Mouse (Mus musculus): Measurements from ENCODE around the gene Pcca. TPM values are rescaled to one million over a fixed set of nuclear protein-coding genes. Genes with fewer than 3 reads are reported as not detected.

The Pcca gene
- polyA plus RNA-seq, 1 experiment = 10.3 TPM

- no peaks in the 10 kb centered on the region for H3K36me3 ChIP-seq (ENCODE audit: control insufficient read depth, insufficient read depth)
- no peaks in the 10 kb centered on the region for H3K79me3 ChIP-seq (ENCODE audit: low read depth)
- no peak overlapping the region for H3ac ChIP-seq (ENCODE audit: control insufficient read depth, insufficient read length, low read depth)
- TF ChIP-seq MAX (IDR thresholded peaks at IDR 0.05) (no peak), USF1 (IDR thresholded peaks at IDR 0.05; ENCODE audit: low read depth) (no peak), MYOG (IDR thresholded peaks at IDR 0.05; ENCODE audit: control insufficient read depth, extremely low read depth, insufficient read length) (no peak), MYOD1 (IDR thresholded peaks at IDR 0.05; ENCODE audit: control insufficient read depth, insufficient read length, low read depth) (no peak), FOSL1 (IDR thresholded peaks at IDR 0.05; ENCODE audit: insufficient read depth, low read length, poor library complexity, severe bottlenecking) (no peak), CEBPB (IDR thresholded peaks at IDR 0.05; ENCODE audit: low read depth) (no peak), CTCF (IDR thresholded peaks at IDR 0.05; ENCODE audit: control insufficient read depth, insufficient read depth, insufficient read length) (no peak)
- H3K79me2 ChIP-seq (ENCODE audit: control insufficient read depth, insufficient read depth) = no peaks in the 10 kb centered on the region
- no peaks in the 10 kb centered on the region for H3K27me3 ChIP-seq (ENCODE audit: control insufficient read depth, insufficient read depth, insufficient read length)
- no peak overlapping the region for H3K4me3 ChIP-seq (ENCODE audit: insufficient read depth, poor library complexity, severe bottlenecking)
Observed at GRCm38 (mm10) chr14:122852506-122853057, 318.5 kb downstream of the Pcca start.

GRCm38 (mm10) chr14:122859792-122860191 is 325.7 kb downstream of the Pcca start:
- H3K79me3 ChIP-seq (ENCODE audit: low read depth) = no peaks in the 10 kb centered on the region
- TF ChIP-seq CEBPB (IDR thresholded peaks at IDR 0.05; ENCODE audit: low read depth) = no peak
- no peak for TF ChIP-seq MYOD1 (IDR thresholded peaks at IDR 0.05; ENCODE audit: control insufficient read depth, insufficient read length, low read depth)
- no peak for TF ChIP-seq CTCF (IDR thresholded peaks at IDR 0.05; ENCODE audit: control insufficient read depth, insufficient read depth, insufficient read length)
- no peak for TF ChIP-seq FOSL1 (IDR thresholded peaks at IDR 0.05; ENCODE audit: insufficient read depth, low read length, poor library complexity, severe bottlenecking)
- no peak for TF ChIP-seq MYOG (IDR thresholded peaks at IDR 0.05; ENCODE audit: control insufficient read depth, extremely low read depth, insufficient read length)
- no peak for TF ChIP-seq USF1 (IDR thresholded peaks at IDR 0.05; ENCODE audit: low read depth)
- TF ChIP-seq MAX (IDR thresholded peaks at IDR 0.05) = no peak
- no peaks in the 10 kb centered on the region for H3K36me3 ChIP-seq (ENCODE audit: control insufficient read depth, insufficient read depth)
- H3K27me3 ChIP-seq (ENCODE audit: control insufficient read depth, insufficient read depth, insufficient read length) = no peaks in the 10 kb centered on the region
- no peak overlapping the region for H3ac ChIP-seq (ENCODE audit: control insufficient read depth, insufficient read length, low read depth)
- H3K79me2 ChIP-seq (ENCODE audit: control insufficient read depth, insufficient read depth) = no peaks in the 10 kb centered on the region
- H3K4me3 ChIP-seq (ENCODE audit: insufficient read depth, poor library complexity, severe bottlenecking) = no peak overlapping the region

- Histone ChIP-seq H3K79me3 (ENCODE audit: low read depth) (no peaks in the 10 kb centered on the region), H3ac (ENCODE audit: control insufficient read depth, insufficient read length, low read depth) (no peak overlapping the region), H3K36me3 (ENCODE audit: control insufficient read depth, insufficient read depth) (no peaks in the 10 kb centered on the region), H3K4me3 (ENCODE audit: insufficient read depth, poor library complexity, severe bottlenecking) (no peak overlapping the region), H3K27me3 (ENCODE audit: control insufficient read depth, insufficient read depth, insufficient read length) (no peaks in the 10 kb centered on the region), H3K79me2 (ENCODE audit: control insufficient read depth, insufficient read depth) (no peaks in the 10 kb centered on the region)
- TF ChIP-seq FOSL1 (IDR thresholded peaks at IDR 0.05; ENCODE audit: insufficient read depth, low read length, poor library complexity, severe bottlenecking) (no peak), CTCF (IDR thresholded peaks at IDR 0.05; ENCODE audit: control insufficient read depth, insufficient read depth, insufficient read length) (no peak), MYOD1 (IDR thresholded peaks at IDR 0.05; ENCODE audit: control insufficient read depth, insufficient read length, low read depth) (no peak), CEBPB (IDR thresholded peaks at IDR 0.05; ENCODE audit: low read depth) (no peak), MAX (IDR thresholded peaks at IDR 0.05) (no peak), USF1 (IDR thresholded peaks at IDR 0.05; ENCODE audit: low read depth) (no peak), MYOG (IDR thresholded peaks at IDR 0.05; ENCODE audit: control insufficient read depth, extremely low read depth, insufficient read length) (no peak)
Observed at GRCm38 (mm10) chr14:122862623-122863022, 328.5 kb downstream of the Pcca start.

GRCm38 (mm10) chr14:122865462-122866129 is 331.5 kb downstream of the Pcca start:
- H3ac ChIP-seq (ENCODE audit: control insufficient read depth, insufficient read length, low read depth) = no peak overlapping the region
- H3K27me3 ChIP-seq (ENCODE audit: control insufficient read depth, insufficient read depth, insufficient read length) = no peaks in the 10 kb centered on the region
- no peaks in the 10 kb centered on the region for H3K79me3 ChIP-seq (ENCODE audit: low read depth)
- H3K4me3 ChIP-seq (ENCODE audit: insufficient read depth, poor library complexity, severe bottlenecking) = no peak overlapping the region
- H3K79me2 ChIP-seq (ENCODE audit: control insufficient read depth, insufficient read depth) = no peaks in the 10 kb centered on the region
- TF ChIP-seq MYOD1 (IDR thresholded peaks at IDR 0.05; ENCODE audit: control insufficient read depth, insufficient read length, low read depth) = no peak
- TF ChIP-seq USF1 (IDR thresholded peaks at IDR 0.05; ENCODE audit: low read depth) = no peak
- TF ChIP-seq CEBPB (IDR thresholded peaks at IDR 0.05; ENCODE audit: low read depth) = no peak
- TF ChIP-seq MYOG (IDR thresholded peaks at IDR 0.05; ENCODE audit: control insufficient read depth, extremely low read depth, insufficient read length) = no peak
- TF ChIP-seq FOSL1 (IDR thresholded peaks at IDR 0.05; ENCODE audit: insufficient read depth, low read length, poor library complexity, severe bottlenecking) = no peak
- TF ChIP-seq CTCF (IDR thresholded peaks at IDR 0.05; ENCODE audit: control insufficient read depth, insufficient read depth, insufficient read length) = no peak
- no peak for TF ChIP-seq MAX (IDR thresholded peaks at IDR 0.05)
- H3K36me3 ChIP-seq (ENCODE audit: control insufficient read depth, insufficient read depth) = no peaks in the 10 kb centered on the region

GRCm38 (mm10) chr14:122867531-122868285 is 333.6 kb downstream of the Pcca start:
- no peak overlapping the region for H3K4me3 ChIP-seq (ENCODE audit: insufficient read depth, poor library complexity, severe bottlenecking)
- no peak overlapping the region for H3ac ChIP-seq (ENCODE audit: control insufficient read depth, insufficient read length, low read depth)
- H3K79me2 ChIP-seq (ENCODE audit: control insufficient read depth, insufficient read depth) = no peaks in the 10 kb centered on the region
- H3K36me3 ChIP-seq (ENCODE audit: control insufficient read depth, insufficient read depth) = no peaks in the 10 kb centered on the region
- no peaks in the 10 kb centered on the region for H3K27me3 ChIP-seq (ENCODE audit: control insufficient read depth, insufficient read depth, insufficient read length)
- H3K79me3 ChIP-seq (ENCODE audit: low read depth) = no peaks in the 10 kb centered on the region
- TF ChIP-seq CTCF (IDR thresholded peaks at IDR 0.05; ENCODE audit: control insufficient read depth, insufficient read depth, insufficient read length) (no peak), MAX (IDR thresholded peaks at IDR 0.05) (no peak), FOSL1 (IDR thresholded peaks at IDR 0.05; ENCODE audit: insufficient read depth, low read length, poor library complexity, severe bottlenecking) (no peak), MYOD1 (IDR thresholded peaks at IDR 0.05; ENCODE audit: control insufficient read depth, insufficient read length, low read depth) (no peak), USF1 (IDR thresholded peaks at IDR 0.05; ENCODE audit: low read depth) (no peak), CEBPB (IDR thresholded peaks at IDR 0.05; ENCODE audit: low read depth) (no peak), MYOG (IDR thresholded peaks at IDR 0.05; ENCODE audit: control insufficient read depth, extremely low read depth, insufficient read length) (no peak)

Data from C2C12 (cell line).